Mouse (Mus musculus) left cerebral cortex, adult 2 months (tissue): ENCODE data around the gene Srrm3. TPM values are rescaled to one million over a fixed set of nuclear protein-coding genes. Genes with fewer than 3 reads are reported as not detected.

Source experiments
- DNase-seq, 2 experiments: peaks; one replicate each; pipeline ENCODE4 v3.0.0; 2021 to 2022; ENCODE audit warnings: low spot score in 2 of 2, mixed read lengths in 1 of 2; ENCODE audit errors: extremely low spot score in 1 of 2
- H3K27ac ChIP-seq: fragments of 200-600 bp; 2 replicates; pipeline ENCODE4 v1.8.1; 2022
- H3K4me3 ChIP-seq: fragments of 200-600 bp; 2 replicates; pipeline ENCODE4 v1.8.1; 2022
- CTCF ChIP-seq: fragments of 200-600 bp; IDR thresholded peaks from 2 replicates; pipeline ENCODE4 v1.8.1; 2022; ENCODE audit warnings: antibody characterized with exemption, mild to moderate bottlenecking, moderate library complexity
- intact Hi-C: fragments of 180-260 bp; cut with DNase I; formaldehyde crosslinking; loops from one replicate; pipeline ENCODE4 v1.15.1; 2025
- microRNA-seq, 2 experiments: library from miRNA; unstranded; fragments of <30 nt; microRNA quantifications; one replicate each; pipeline ENCODE4 v1.2.0; 2021
- total RNA-seq, 2 experiments: library from RNA; stranded (reverse); gene quantifications; 2 replicates each; pipeline ENCODE4 v1.2.3; 2021

The Srrm3 gene
- total RNA-seq, 2 experiments from 2014 or later = 97.9 to 109 TPM

- Histone ChIP-seq H3K27ac (peak overlapping the region; percentile 15; the same call in 1 of the 2 replicates), H3K4me3 (no peak overlapping the region)
- no peak for DNase-seq
- no peak for TF ChIP-seq CTCF
- intact Hi-C loops = no loop called here
Measured at GRCm38 (mm10) chr5:135908989-135909388, 102.3 kb downstream of the Srrm3 start.

DNA sequence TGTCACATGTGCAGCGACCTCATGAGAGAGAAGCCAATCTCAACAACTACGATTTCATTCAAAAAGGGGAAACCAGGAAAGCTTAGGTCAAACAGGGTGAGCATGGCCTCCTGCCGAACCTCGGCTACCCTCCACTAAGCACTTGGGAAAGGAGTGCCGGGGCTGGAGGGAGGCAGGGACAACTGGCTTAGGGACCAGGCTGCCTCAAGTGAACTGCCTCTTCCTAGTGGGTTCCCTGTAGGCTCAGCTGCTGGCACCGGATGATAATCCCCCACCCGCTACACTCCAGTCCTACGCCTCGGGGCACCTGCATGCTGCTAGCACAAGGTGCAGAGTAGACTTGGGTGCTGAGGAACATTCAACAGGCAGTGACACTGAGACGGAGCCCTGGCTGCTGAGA lies 103.0 kb downstream of the Srrm3 start:
- no peak for DNase-seq
- no peak overlapping the region for H3K4me3 ChIP-seq
- intact Hi-C loops = no loop called here
- peak overlapping the region; percentile 15; the same call in 1 of the 2 replicates for H3K27ac ChIP-seq
- no peak for TF ChIP-seq CTCF

DNA sequence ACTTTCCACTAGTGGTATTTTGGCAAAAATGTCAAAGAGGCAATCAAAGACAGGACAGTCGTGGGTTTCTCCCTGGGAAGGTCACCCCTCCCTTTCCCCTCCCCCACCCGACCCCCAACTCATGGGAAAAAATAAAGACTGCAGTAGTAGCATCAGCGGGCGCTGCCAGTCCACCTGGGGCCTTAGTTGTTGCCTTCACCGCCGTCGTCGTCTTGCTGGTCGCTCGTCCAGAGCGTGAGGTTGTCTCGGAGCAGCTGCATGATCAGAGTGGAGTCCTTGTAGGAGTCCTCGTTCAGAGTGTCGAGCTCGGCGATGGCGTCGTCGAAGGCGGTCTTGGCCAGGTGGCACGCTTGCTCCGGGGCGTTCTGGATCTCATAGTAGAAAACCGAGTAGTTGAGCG lies 104.1 kb downstream of the Srrm3 start:
- no peak overlapping the region for H3K27ac ChIP-seq

DNA sequence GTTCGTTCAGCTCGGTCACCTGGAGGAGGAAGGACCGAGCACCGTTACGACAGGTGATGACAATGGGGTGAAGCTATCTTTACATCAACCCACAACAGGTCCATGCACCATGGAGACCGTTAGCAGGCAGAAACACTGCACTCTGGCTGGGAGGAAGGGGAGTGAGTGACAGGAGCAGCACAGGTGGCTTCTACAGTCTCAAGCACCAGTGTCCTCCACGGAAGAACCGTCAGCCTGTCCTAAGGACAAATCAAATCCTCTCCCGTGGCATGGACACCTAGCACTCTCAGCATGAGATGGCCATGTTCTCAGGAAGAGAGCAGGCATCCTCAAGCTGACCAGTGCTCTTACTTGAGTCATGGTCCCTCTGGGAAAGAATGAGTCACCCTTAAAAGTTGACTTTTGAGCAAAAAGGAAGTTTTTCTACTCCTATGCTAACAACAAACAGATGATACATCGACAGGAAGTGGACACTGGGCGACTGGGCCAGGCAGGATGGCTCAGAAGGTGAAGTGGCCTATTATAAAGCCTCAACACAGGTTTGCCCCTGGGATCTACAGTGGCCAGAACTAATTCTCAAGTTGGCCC lies 105.0 kb downstream of the Srrm3 start:
- intact Hi-C loops = no loop called here
- Histone ChIP-seq H3K4me3 (no peak overlapping the region), H3K27ac (no peak overlapping the region)
- no peak for DNase-seq
- no peak for TF ChIP-seq CTCF

More for the DNA sequence above, 104.1 kb downstream of the Srrm3 start:
- no peak overlapping the region for H3K4me3 ChIP-seq
- intact Hi-C loops = no loop called here
- DNase-seq = no peak
- no peak for TF ChIP-seq CTCF

- Histone ChIP-seq H3K27ac (no peak overlapping the region), H3K4me3 (no peak overlapping the region)
- TF ChIP-seq CTCF = no peak
- intact Hi-C loops = no loop called here
- no peak for DNase-seq
Measured at GRCm38 (mm10) chr5:135913201-135913600, 106.5 kb downstream of the Srrm3 start.

DNA sequence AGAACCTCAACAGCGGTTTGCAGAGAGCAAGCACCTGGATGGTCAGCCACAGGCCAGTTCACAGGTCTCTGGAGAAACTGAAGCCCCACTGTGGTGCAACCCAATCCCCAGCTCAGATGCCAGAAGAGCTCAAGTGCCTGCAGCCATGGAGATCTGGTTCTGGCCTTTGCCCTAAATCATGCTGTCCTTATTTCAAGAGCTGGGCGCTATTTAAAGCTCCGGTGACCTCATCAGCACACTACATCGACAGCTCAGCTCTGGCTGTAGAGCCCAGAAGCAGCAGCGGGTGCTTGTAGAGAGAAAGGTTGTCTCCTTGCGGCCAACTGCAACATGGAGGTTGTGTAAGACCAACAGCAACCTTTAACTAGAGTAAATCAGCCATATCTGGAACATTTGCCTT lies 107.5 kb downstream of the Srrm3 start:
- TF ChIP-seq CTCF = no peak
- Histone ChIP-seq H3K4me3 (no peak overlapping the region), H3K27ac (peak overlapping the region; percentile 44)
- no peak for DNase-seq
- intact Hi-C loops = no loop called here

DNA sequence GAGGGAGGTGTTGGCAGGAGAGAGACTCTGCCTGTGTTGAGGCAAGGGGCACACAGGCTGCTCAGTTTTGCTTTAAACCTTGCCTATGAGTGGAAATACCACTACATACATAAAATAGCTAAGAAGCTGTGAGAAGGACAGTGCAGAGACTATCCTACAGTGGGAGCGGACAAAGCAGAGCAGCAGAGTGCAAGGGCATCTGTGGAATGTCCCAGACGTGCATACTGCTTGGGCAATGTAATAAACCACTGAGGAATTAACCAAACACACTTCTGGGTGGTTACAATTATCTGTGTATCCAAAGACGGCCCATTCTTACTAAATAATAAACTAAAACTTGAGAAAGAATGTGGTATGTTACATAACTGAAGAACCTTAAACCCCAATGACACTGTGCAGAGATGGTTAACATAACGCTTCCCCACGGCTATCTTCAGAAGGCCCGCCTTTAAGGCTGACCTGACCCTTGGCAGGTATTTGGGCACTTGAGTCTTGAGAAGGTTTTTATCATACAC lies 109.4 kb downstream of the Srrm3 start:
- Histone ChIP-seq H3K27ac (no peak overlapping the region), H3K4me3 (no peak overlapping the region)
- DNase-seq = no peak
- intact Hi-C loops = no loop called here
- TF ChIP-seq CTCF = no peak

GRCm38 (mm10) chr5:135916601-135917000 lies 109.9 kb downstream of the Srrm3 start:
- no peak overlapping the region for H3K27ac ChIP-seq
- TF ChIP-seq CTCF = no peak
- DNase-seq = no peak
- H3K4me3 ChIP-seq = no peak overlapping the region
- intact Hi-C loops = no loop called here

GRCm38 (mm10) chr5:135917327-135918058 lies 110.8 kb downstream of the Srrm3 start:
- peak; percentile 53 for TF ChIP-seq CTCF
- intact Hi-C loops = no loop called here
- H3K4me3 ChIP-seq = no peak overlapping the region
- no peak overlapping the region for H3K27ac ChIP-seq
- DNase-seq = no peak

GRCm38 (mm10) chr5:135918059-135918437 lies 111.4 kb downstream of the Srrm3 start:
- Histone ChIP-seq H3K27ac (no peak overlapping the region), H3K4me3 (no peak overlapping the region)
- no peak for TF ChIP-seq CTCF
- no peak for DNase-seq
- intact Hi-C loops = no loop called here

- no peak for DNase-seq
- intact Hi-C loops = no loop called here
- H3K27ac ChIP-seq = no peak overlapping the region
- H3K4me3 ChIP-seq = no peak overlapping the region
- no peak; the same call in 1 of the 2 replicates for TF ChIP-seq CTCF
Measured at GRCm38 (mm10) chr5:135918593-135918992, 111.9 kb downstream of the Srrm3 start.

DNA sequence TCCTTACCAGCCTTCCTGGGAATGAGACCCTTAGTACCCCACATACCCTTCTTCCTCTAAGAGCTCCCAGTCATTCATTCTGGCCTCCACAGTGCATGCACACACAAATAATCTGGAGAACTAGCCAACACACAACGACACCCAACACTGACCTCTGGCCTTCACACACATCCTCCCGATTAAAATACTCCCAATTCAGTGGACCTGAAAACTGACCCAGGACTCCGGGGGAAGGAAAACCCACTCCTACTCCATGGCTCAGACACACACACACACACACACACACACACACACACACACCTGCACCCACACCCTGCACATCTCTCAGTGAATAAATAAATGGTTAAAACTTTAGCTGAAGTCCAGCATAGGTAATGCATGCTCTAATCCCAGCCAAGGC lies 113.2 kb downstream of the Srrm3 start:
- TF ChIP-seq CTCF = no peak
- Histone ChIP-seq H3K27ac (no peak overlapping the region), H3K4me3 (no peak overlapping the region)
- no peak for DNase-seq
- intact Hi-C loops = no loop called here

DNA sequence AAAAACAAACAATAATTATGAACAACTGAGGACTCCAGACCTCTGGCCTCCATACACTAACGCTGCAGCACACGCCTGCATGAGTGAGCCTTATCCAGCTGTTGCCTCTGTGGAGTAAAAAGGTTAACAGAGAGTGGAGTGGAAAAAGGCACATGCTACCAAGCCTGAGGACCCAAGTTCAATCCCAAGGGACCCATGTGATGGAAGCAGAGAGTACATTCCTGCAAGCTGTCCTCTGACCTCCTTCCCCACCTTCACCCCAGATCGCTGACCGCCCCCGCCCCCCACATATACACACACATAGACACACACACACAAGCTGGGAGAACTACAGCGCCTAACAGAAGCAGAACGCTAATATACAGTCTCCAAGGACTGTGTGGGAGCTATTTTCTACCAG lies 117.2 kb downstream of the Srrm3 start:
- no peak for DNase-seq
- no peak for TF ChIP-seq CTCF
- intact Hi-C loops = no loop called here
- no peak overlapping the region for H3K27ac ChIP-seq
- H3K4me3 ChIP-seq = no peak overlapping the region

Small RNAs within 50 kb of the gene (microRNA-seq; reads per million reads assigned to microRNA genes)
- gene Gm23268 = 0 reads per million in 2 experiments

Other genes starting within 250 kb of the Srrm3 start
- not detected for gene Ccl26, start 243.3 kb upstream of the Srrm3 start, total RNA-seq
- gene Ccl24, start 233.8 kb upstream of the Srrm3 start, total RNA-seq = under 1 TPM in 1 of 2 experiments, not detected in 1; 0.68 TPM
- gene Rhbdd2, start 174.3 kb upstream of the Srrm3 start, total RNA-seq = 10 to 100 TPM; 84.3 to 85.9 TPM
- 10 to 100 TPM; 86.0 to 93.6 TPM for gene Por, start 136.9 kb upstream of the Srrm3 start, total RNA-seq
- gene Tmem120a, start 62.4 kb upstream of the Srrm3 start, total RNA-seq = 10 to 100 TPM; 18.3 to 18.4 TPM
- gene Styxl1, start 28.5 kb upstream of the Srrm3 start, total RNA-seq = not detected
- 100 to 1,000 TPM; 379 to 386 TPM for gene Mdh2, start 28.4 kb upstream of the Srrm3 start, total RNA-seq
- gene Hspb1, start 81.0 kb downstream of the Srrm3 start, total RNA-seq = 10 to 100 TPM; 19.2 to 19.3 TPM
- 1,000 to 10,000 TPM; 1,191 to 1,224 TPM for gene Ywhag, start 127.7 kb downstream of the Srrm3 start, total RNA-seq
- gene Ssc4d, start 167.6 kb downstream of the Srrm3 start, total RNA-seq = 1 to 10 TPM; 1.3 to 1.5 TPM
- gene Zp3, start 173.2 kb downstream of the Srrm3 start, total RNA-seq = not detected
- gene Dtx2, start 187.9 kb downstream of the Srrm3 start, total RNA-seq = 1 to 10 TPM; 8.0 to 9.5 TPM
- gene Upk3b, start 231.6 kb downstream of the Srrm3 start, total RNA-seq = not detected
- not detected for gene Upk3bl, start 247.6 kb downstream of the Srrm3 start, total RNA-seq